Mouse (Mus musculus): ENCODE measurements around the gene Map6. TPM values are rescaled to one million over a fixed set of nuclear protein-coding genes. Genes with fewer than 3 reads are reported as not detected.
"Not testable (repeated sequence)": the region's sequence is repeated elsewhere in the genome, so short reads cannot be mapped to it uniquely, and the experiment has no call there.

Map6 gene
- polyA plus RNA-seq, 1 experiment from 2014 or later, result 127 TPM

DNA sequence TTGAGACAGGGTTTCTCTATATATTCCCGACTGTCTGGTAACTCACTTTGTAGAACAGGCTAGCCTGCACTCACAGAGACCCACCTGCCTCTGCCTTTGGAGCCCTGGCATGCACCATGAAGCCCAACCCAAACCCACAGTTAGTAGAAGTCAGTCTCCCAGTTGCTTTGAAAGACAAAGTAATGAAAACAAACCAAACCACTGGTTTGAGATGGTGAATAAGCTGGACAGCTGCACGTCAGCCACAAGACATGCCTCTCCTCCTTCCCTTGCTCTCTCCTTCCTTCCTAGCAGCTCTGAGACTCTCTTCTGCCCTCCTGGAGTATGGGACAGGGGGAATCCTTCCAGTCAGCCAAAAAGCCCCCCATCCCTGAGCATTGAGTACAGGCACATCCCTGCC lies 94.9 kb downstream of the Map6 start:
- 93% methylated on average over 2 of the region's 2 CpGs for WGBS
- no peak overlapping the region for H3K27ac ChIP-seq (ENCODE audit: low read depth, low read length)
- H3K4me3 ChIP-seq (ENCODE audit: low read length), result no peak overlapping the region
- H3K4me1 ChIP-seq (ENCODE audit: control insufficient read depth, insufficient read depth, low read depth, low read length), result peaks cover 22% of the 10 kb centered on the region
- no peaks in the 10 kb centered on the region for H3K36me3 ChIP-seq (ENCODE audit: control insufficient read depth, insufficient read depth, low read length)
- no peaks in the 10 kb centered on the region for H3K27me3 ChIP-seq (replicated peaks; ENCODE audit: control insufficient read depth, insufficient read depth, low read length)
- no peak for ATAC-seq
- H3K9ac ChIP-seq (ENCODE audit: low read depth, low read length), result no peak overlapping the region
- no peak overlapping the region for H3K4me2 ChIP-seq (ENCODE audit: low read length)
- no peaks in the 10 kb centered on the region for H3K9me3 ChIP-seq (ENCODE audit: control insufficient read depth, low read length)

- peak; percentile 51 for ATAC-seq
- 0 out of 2 replicates have a peak overlapping the region, but pooled peaks have one; percentile 12 for H3K4me3 ChIP-seq (ENCODE audit: low read length)
- no peaks in the 10 kb centered on the region for H3K36me3 ChIP-seq (ENCODE audit: control insufficient read depth, insufficient read depth, low read length)
- WGBS, result under 1% methylated on average over 5 of the region's 5 CpGs
- peak overlapping the region; percentile 38 for H3K4me2 ChIP-seq (ENCODE audit: low read length)
- no peak overlapping the region for H3K27ac ChIP-seq (ENCODE audit: low read depth, low read length)
- H3K9ac ChIP-seq (ENCODE audit: low read depth, low read length), result 0 out of 2 replicates have a peak overlapping the region, but pooled peaks have one; percentile 29
- H3K4me1 ChIP-seq (ENCODE audit: control insufficient read depth, insufficient read depth, low read depth, low read length), result peaks cover 12% of the 10 kb centered on the region
- no peaks in the 10 kb centered on the region for H3K27me3 ChIP-seq (replicated peaks; ENCODE audit: control insufficient read depth, insufficient read depth, low read length)
- H3K9me3 ChIP-seq (ENCODE audit: control insufficient read depth, low read length), result no peaks in the 10 kb centered on the region
These were observed 97.8 kb downstream of the Map6 start for GRCm38 (mm10) chr7:99365069-99365468.

DNA sequence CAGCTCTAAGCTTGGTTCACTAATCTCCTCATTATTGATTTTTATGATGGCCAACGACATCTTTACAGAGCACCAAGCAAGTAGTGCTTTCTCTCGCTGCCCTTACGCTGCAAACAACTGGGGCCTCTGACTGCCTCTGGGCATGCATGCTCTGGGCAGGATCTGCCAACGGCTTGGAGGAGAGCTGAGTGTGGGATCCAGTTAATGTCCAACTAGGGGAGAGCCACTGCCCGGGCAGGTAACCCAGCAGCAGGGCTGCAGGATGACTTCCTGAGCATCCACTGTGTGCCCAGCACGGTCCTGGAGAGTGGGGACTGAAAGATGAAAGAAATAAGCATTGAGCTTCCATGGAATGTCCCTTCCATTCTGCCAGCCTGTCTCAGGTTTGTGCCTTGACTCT lies 99.5 kb downstream of the Map6 start:
- no peaks in the 10 kb centered on the region for H3K9me3 ChIP-seq (ENCODE audit: control insufficient read depth, low read length)
- H3K36me3 ChIP-seq (ENCODE audit: control insufficient read depth, insufficient read depth, low read length), result no peaks in the 10 kb centered on the region
- H3K27me3 ChIP-seq (replicated peaks; ENCODE audit: control insufficient read depth, insufficient read depth, low read length), result no peaks in the 10 kb centered on the region
- H3K4me3 ChIP-seq (ENCODE audit: low read length), result no peak overlapping the region
- H3K9ac ChIP-seq (ENCODE audit: low read depth, low read length), result no peak overlapping the region
- H3K4me2 ChIP-seq (ENCODE audit: low read length), result no peak overlapping the region
- no peak for ATAC-seq
- 75% methylated on average over 6 of the region's 6 CpGs for WGBS
- peaks cover 4% of the 10 kb centered on the region for H3K4me1 ChIP-seq (ENCODE audit: control insufficient read depth, insufficient read depth, low read depth, low read length)
- H3K27ac ChIP-seq (ENCODE audit: low read depth, low read length), result no peak overlapping the region

GRCm38 (mm10) chr7:99374325-99374724 lies 107.1 kb downstream of the Map6 start:
- not testable (repeated sequence) for H3K4me2 ChIP-seq (ENCODE audit: low read length); H3K36me3 ChIP-seq (ENCODE audit: control insufficient read depth, insufficient read depth, low read length); H3K4me1 ChIP-seq (ENCODE audit: control insufficient read depth, insufficient read depth, low read depth, low read length); H3K27me3 ChIP-seq (replicated peaks; ENCODE audit: control insufficient read depth, insufficient read depth, low read length); H3K9me3 ChIP-seq (ENCODE audit: control insufficient read depth, low read length); H3K27ac ChIP-seq (ENCODE audit: low read depth, low read length); H3K9ac ChIP-seq (ENCODE audit: low read depth, low read length); H3K4me3 ChIP-seq (ENCODE audit: low read length); ATAC-seq
- WGBS, result 57% methylated on average over 3 of the region's 3 CpGs

GRCm38 (mm10) chr7:99375455-99375854 lies 108.2 kb downstream of the Map6 start:
- 11% methylated on average over 4 of the region's 4 CpGs for WGBS
- Histone ChIP-seq H3K9me3 (ENCODE audit: control insufficient read depth, low read length) (no peaks in the 10 kb centered on the region), H3K27ac (ENCODE audit: low read depth, low read length) (no peak overlapping the region), H3K36me3 (ENCODE audit: control insufficient read depth, insufficient read depth, low read length) (no peaks in the 10 kb centered on the region), H3K9ac (ENCODE audit: low read depth, low read length) (no peak overlapping the region), H3K4me2 (ENCODE audit: low read length) (no peak overlapping the region), H3K4me1 (ENCODE audit: control insufficient read depth, insufficient read depth, low read depth, low read length) (peaks cover 10% of the 10 kb centered on the region), H3K27me3 (replicated peaks; ENCODE audit: control insufficient read depth, insufficient read depth, low read length) (no peaks in the 10 kb centered on the region), H3K4me3 (ENCODE audit: low read length) (no peak overlapping the region)
- ATAC-seq, result no peak; the same call in 1 of the 2 replicates

GRCm38 (mm10) chr7:99378870-99379269 lies 111.6 kb downstream of the Map6 start:
- H3K9me3 ChIP-seq (ENCODE audit: control insufficient read depth, low read length), result no peaks in the 10 kb centered on the region
- no peak overlapping the region for H3K9ac ChIP-seq (ENCODE audit: low read depth, low read length)
- H3K36me3 ChIP-seq (ENCODE audit: control insufficient read depth, insufficient read depth, low read length), result no peaks in the 10 kb centered on the region
- H3K4me1 ChIP-seq (ENCODE audit: control insufficient read depth, insufficient read depth, low read depth, low read length), result peaks cover 22% of the 10 kb centered on the region
- no peak overlapping the region for H3K27ac ChIP-seq (ENCODE audit: low read depth, low read length)
- WGBS, result 37% methylated on average over 8 of the region's 8 CpGs
- no peak for ATAC-seq
- H3K4me3 ChIP-seq (ENCODE audit: low read length), result no peak overlapping the region
- H3K27me3 ChIP-seq (replicated peaks; ENCODE audit: control insufficient read depth, insufficient read depth, low read length), result no peaks in the 10 kb centered on the region
- H3K4me2 ChIP-seq (ENCODE audit: low read length), result no peak overlapping the region

GRCm38 (mm10) chr7:99380491-99381213 lies 113.4 kb downstream of the Map6 start:
- no peaks in the 10 kb centered on the region for H3K9me3 ChIP-seq (ENCODE audit: control insufficient read depth, low read length)
- peak overlapping the region; percentile 92 for H3K27ac ChIP-seq (ENCODE audit: low read depth, low read length)
- no peaks in the 10 kb centered on the region for H3K36me3 ChIP-seq (ENCODE audit: control insufficient read depth, insufficient read depth, low read length)
- peak; percentile 74 for ATAC-seq
- H3K4me3 ChIP-seq (ENCODE audit: low read length), result peak overlapping the region; percentile 88
- peak overlapping the region; percentile 92 for H3K4me2 ChIP-seq (ENCODE audit: low read length)
- WGBS, result under 1% methylated on average over 24 of the region's 24 CpGs
- peaks cover 39% of the 10 kb centered on the region for H3K4me1 ChIP-seq (ENCODE audit: control insufficient read depth, insufficient read depth, low read depth, low read length)
- peak overlapping the region; percentile 87 for H3K9ac ChIP-seq (ENCODE audit: low read depth, low read length)
- H3K27me3 ChIP-seq (replicated peaks; ENCODE audit: control insufficient read depth, insufficient read depth, low read length), result no peaks in the 10 kb centered on the region

GRCm38 (mm10) chr7:99381214-99382087 lies 114.2 kb downstream of the Map6 start, which contains the start of gene Gdpd5:
Gene Gdpd5, plus strand, starts transcription at chr7:99381414.
- Histone ChIP-seq H3K27ac (ENCODE audit: low read depth, low read length) (peak within 1 kb of the TSS; percentile 92), H3K36me3 (ENCODE audit: control insufficient read depth, insufficient read depth, low read length) (no peaks in the 10 kb centered on the region), H3K9ac (ENCODE audit: low read depth, low read length) (peak within 1 kb of the TSS; percentile 87), H3K4me2 (ENCODE audit: low read length) (peak within 1 kb of the TSS; percentile 92), H3K9me3 (ENCODE audit: control insufficient read depth, low read length) (no peaks in the 10 kb centered on the region), H3K4me3 (ENCODE audit: low read length) (peak within 1 kb of the TSS; percentile 88), H3K27me3 (replicated peaks; ENCODE audit: control insufficient read depth, insufficient read depth, low read length) (no peaks in the 10 kb centered on the region), H3K4me1 (ENCODE audit: control insufficient read depth, insufficient read depth, low read depth, low read length) (peaks cover 47% of the 10 kb centered on the region)
- peak; percentile 96 for ATAC-seq
- under 1% methylated on average over 53 of the region's 73 CpGs for WGBS
